8 mouse cellular contexts compared by ENCODE assay signal in the genomic region with DNA sequence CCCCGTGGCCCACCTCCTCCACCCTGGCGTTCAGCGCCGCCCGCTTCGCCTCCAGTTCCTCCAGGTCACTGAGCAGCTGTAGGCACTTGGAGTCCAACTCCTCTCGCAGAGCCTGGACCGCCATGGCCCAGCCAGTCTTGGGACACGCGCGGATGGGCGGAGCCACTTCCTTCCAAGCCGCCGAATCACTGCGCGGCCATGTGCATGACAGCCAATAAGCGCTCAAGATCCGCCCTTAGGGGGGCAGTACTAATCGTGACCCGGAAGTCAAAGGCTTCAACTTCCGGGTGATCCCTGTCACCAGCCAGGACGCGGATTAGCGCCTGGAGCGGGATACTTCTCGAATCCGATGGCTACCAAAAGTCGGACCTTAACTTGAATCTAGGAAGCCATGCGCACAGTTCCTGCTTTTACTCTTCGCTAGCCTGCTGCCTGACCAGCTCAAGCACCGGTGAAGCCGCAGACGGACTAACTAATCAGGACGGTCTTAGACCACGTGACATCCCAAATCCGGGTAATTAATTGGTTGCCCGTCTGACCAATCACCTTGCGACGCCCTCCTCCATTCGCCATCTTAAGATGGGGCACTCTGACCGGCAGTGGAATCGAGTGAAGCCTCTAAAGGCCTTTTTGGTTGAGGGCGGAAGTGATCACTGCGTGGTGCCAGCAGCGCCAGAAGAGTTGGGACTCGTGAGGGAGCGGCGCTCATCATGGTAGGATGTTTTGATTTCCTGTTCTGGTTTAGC. TPM values are rescaled to one million over a fixed set of nuclear protein-coding genes. Genes with fewer than 3 reads are reported as not detected.
DNase-seq lines count a peak whose midpoint lies in the region; ATAC-seq lines count a peak whose summit lies in the region.

TSS of gene Ccdc115 (minus strand) at position 458 of the 746 bp plus-strand sequence.
TSS of gene Imp4 (plus strand) at position 637 of the 746 bp plus-strand sequence.

- peaks cover 3 to 14% of the 10 kb centered on the region in 2 experiments for H3K4me1 ChIP-seq in heart, embryonic 14.5 days (ENCODE audit: control insufficient read depth in 2 of 2, insufficient read depth in 2 of 2, low read length in 2 of 2)
- peaks cover 43% of the 10 kb centered on the region for H3K4me1 ChIP-seq in liver, embryonic 13.5 days (replicated peaks)
- peaks cover 7% of the 10 kb centered on the region for H3K4me1 ChIP-seq in stomach, embryonic 16.5 days (ENCODE audit: control insufficient read depth, insufficient read depth, low read length)

- ATAC-seq in CD4-positive, CD25-positive, alpha-beta regulatory T cell, adult 4 months = peak; percentile 90
- ATAC-seq in heart, embryonic 14.5 days (ENCODE audit: insufficient number of reproducible peaks, insufficient read depth, low FRiP score, low read depth) = peak; percentile 94
- ATAC-seq in liver, embryonic 13.5 days (ENCODE audit: low read depth) = peak; percentile 92
- ATAC-seq in stomach, embryonic 16.5 days (ENCODE audit: insufficient read depth, low FRiP score) = peak; percentile 95

- DNase-seq in c-Kit-negative CD71-positive TER-119-positive erythroid progenitor cells, embryonic 14.5 days (ENCODE audit: low read depth, low spot score) = peak; percentile 98
- peak; percentile 99 for DNase-seq in fibroblast of lung, adult 2 months (ENCODE audit: low read depth)
- peak; percentile 97 for DNase-seq in kidney, postnatal 14 days
- peak; percentile 96 for DNase-seq in liver, embryonic 13.5 days
- DNase-seq in neural tube, embryonic 10.5 days (ENCODE audit: extremely low spot score, low spot score) = peak; percentile 98

- H3K9me3 ChIP-seq in heart, embryonic 14.5 days (ENCODE audit: control insufficient read depth, low read length) = no peaks in the 10 kb centered on the region
- no peaks in the 10 kb centered on the region for H3K9me3 ChIP-seq in liver, embryonic 13.5 days (replicated peaks)
- no peaks in the 10 kb centered on the region for H3K9me3 ChIP-seq in stomach, embryonic 16.5 days (replicated peaks; ENCODE audit: control insufficient read depth, low read length)

- peak within 1 kb of the TSS; percentile 75 for H3K4me2 ChIP-seq in heart, embryonic 14.5 days (ENCODE audit: low read length)
- peak within 1 kb of the TSS; percentile 79 for H3K4me2 ChIP-seq in liver, embryonic 13.5 days
- H3K4me2 ChIP-seq in stomach, embryonic 16.5 days (ENCODE audit: low read depth, low read length) = peak within 1 kb of the TSS; percentile 82

- H3K27ac ChIP-seq in heart, embryonic 14.5 days (replicated peaks in 1 of 2; ENCODE audit: control insufficient read depth in 1 of 2, insufficient read depth in 1 of 2, low read depth in 2 of 2, low read length in 2 of 2) = peak within 1 kb of the TSS; percentile 39 to 80
- peak within 1 kb of the TSS; percentile 16; the same call in 1 of the 2 replicates for H3K27ac ChIP-seq in liver, embryonic 13.5 days
- H3K27ac ChIP-seq in stomach, embryonic 16.5 days (ENCODE audit: low read length) = peak within 1 kb of the TSS; percentile 51

- H3K4me3 ChIP-seq in heart, embryonic 14.5 days (ENCODE audit: control insufficient read depth in 1 of 2, insufficient read depth in 1 of 2, low read depth in 1 of 2, low read length in 2 of 2) = peak within 1 kb of the TSS; percentile 62 to 88
- peak within 1 kb of the TSS; percentile 75 for H3K4me3 ChIP-seq in liver, embryonic 13.5 days (replicated peaks)
- H3K4me3 ChIP-seq in stomach, embryonic 16.5 days (replicated peaks; ENCODE audit: low read length) = peak within 1 kb of the TSS; percentile 63

- peak within 1 kb of the TSS; percentile 73 for H3K9ac ChIP-seq in heart, embryonic 14.5 days (ENCODE audit: low read length)
- peak within 1 kb of the TSS; percentile 73 for H3K9ac ChIP-seq in liver, embryonic 13.5 days
- H3K9ac ChIP-seq in stomach, embryonic 16.5 days (ENCODE audit: low read length) = peak within 1 kb of the TSS; percentile 73

- under 1% methylated on average over 48 of the region's 48 CpGs for whole genome bisulfite sequencing in heart, embryonic 14.5 days
- WGBS in liver, embryonic 13.5 days (ENCODE audit: insufficient replicate concordance) = under 1% methylated on average over 48 of the region's 48 CpGs
- under 1% methylated on average over 48 of the region's 48 CpGs for WGBS in stomach, embryonic 16.5 days

- H3K36me3 ChIP-seq in heart, embryonic 14.5 days (ENCODE audit: control insufficient read depth, insufficient read depth, low read length) = peaks cover 51% of the 10 kb centered on the region
- H3K36me3 ChIP-seq in liver, embryonic 13.5 days = peaks cover 27% of the 10 kb centered on the region
- peaks cover 24% of the 10 kb centered on the region; the same call in 1 of the 2 replicates for H3K36me3 ChIP-seq in stomach, embryonic 16.5 days (ENCODE audit: control insufficient read depth, insufficient read depth, low read length)

- no peaks in the 10 kb centered on the region for H3K27me3 ChIP-seq in heart, embryonic 14.5 days (ENCODE audit: control insufficient read depth, insufficient read depth, low read length)
- no peaks in the 10 kb centered on the region for H3K27me3 ChIP-seq in liver, embryonic 13.5 days
- H3K27me3 ChIP-seq in stomach, embryonic 16.5 days (ENCODE audit: control insufficient read depth, insufficient read depth, low read length) = no peaks in the 10 kb centered on the region

RNA-seq across cellular contexts. Expression of gene Ccdc115, which starts in this region (rescaled TPM):
- polyA plus RNA-seq in CD4-positive, CD25-positive, alpha-beta regulatory T cell, adult 4 months (2017; shearing (Covaris generic)) = 10 to 100 TPM; 37.2 to 56.6 TPM
- 42.6 and 46.3 TPM in 2 replicates for polyA plus RNA-seq in heart, embryonic 14.5 days (2014; fragmentation: Nextera tagmentation; extraction: Ambion mirVana)
- 28.2 and 30.8 TPM in 2 replicates for polyA plus RNA-seq in liver, embryonic 13.5 days (2015; fragmentation: Nextera tagmentation; extraction: Ambion mirVana)
- polyA plus RNA-seq in stomach, embryonic 16.5 days (2015; fragmentation: Nextera tagmentation; extraction: Ambion mirVana) = 52.6 and 55.0 TPM in 2 replicates

RNA-seq across cellular contexts. Expression of gene Imp4, which starts in this region (rescaled TPM):
- polyA plus RNA-seq in CD4-positive, CD25-positive, alpha-beta regulatory T cell, adult 4 months (2017; shearing (Covaris generic)) = 100 to 1,000 TPM; 140 to 143 TPM
- polyA plus RNA-seq in heart, embryonic 14.5 days (2014; fragmentation: Nextera tagmentation; extraction: Ambion mirVana) = 59.0 and 66.7 TPM in 2 replicates
- 73.8 and 81.4 TPM in 2 replicates for polyA plus RNA-seq in liver, embryonic 13.5 days (2015; fragmentation: Nextera tagmentation; extraction: Ambion mirVana)
- 74.1 and 86.2 TPM in 2 replicates for polyA plus RNA-seq in stomach, embryonic 16.5 days (2015; fragmentation: Nextera tagmentation; extraction: Ambion mirVana)

Comparison
In these comparisons a context has a peak if more than half of its experiments do, and no peak if none do; other contexts are left out.
1. Peak in every context shown above with its lines: DNase-seq, ATAC-seq, H3K4me3 ChIP-seq and H3K27ac ChIP-seq.